Mouse (Mus musculus) gastrocnemius, postnatal 25 days (tissue): Measurements from ENCODE around the gene Barx2. TPM values are rescaled to one million over a fixed set of nuclear protein-coding genes. Genes with fewer than 3 reads are reported as not detected.

ENCODE experiments used
- DNase-seq: peaks from one replicate; pipeline ENCODE4 v3.0.0; 2022
- total RNA-seq, 2 experiments: library from RNA; stranded (reverse); gene quantifications; 1 replicate in 1 of 2; 2 replicates in 1 of 2; pipeline ENCODE4 v1.2.3; 2021

The Barx2 gene
- total RNA-seq, 2 experiments from 2014 or later = 3.1 to 18.7 TPM

GRCm38 (mm10) chr9:31888333-31888732, 24.9 kb downstream of the Barx2 start:
- DNase-seq = no peak

GRCm38 (mm10) chr9:31886258-31886657, 27.0 kb downstream of the Barx2 start:
- DNase-seq = no peak

GRCm38 (mm10) chr9:31882376-31882775, 30.9 kb downstream of the Barx2 start:
- no peak for DNase-seq

GRCm38 (mm10) chr9:31875556-31875955, 37.7 kb downstream of the Barx2 start:
- no peak for DNase-seq

- DNase-seq = no peak
Measured at GRCm38 (mm10) chr9:31874236-31874635, 39.0 kb downstream of the Barx2 start.

- DNase-seq = no peak
Measured at GRCm38 (mm10) chr9:31871410-31871809, 41.9 kb downstream of the Barx2 start.

GRCm38 (mm10) chr9:31868823-31869460, 44.3 kb downstream of the Barx2 start:
- no peak for DNase-seq

- DNase-seq = no peak
Measured at GRCm38 (mm10) chr9:31863830-31864229, 49.4 kb downstream of the Barx2 start.

GRCm38 (mm10) chr9:31859446-31859845, 53.8 kb downstream of the Barx2 start:
- DNase-seq = no peak

GRCm38 (mm10) chr9:31858720-31859340, 54.4 kb downstream of the Barx2 start:
- DNase-seq = no peak

- DNase-seq = no peak
Measured at GRCm38 (mm10) chr9:31857512-31857911, 55.8 kb downstream of the Barx2 start.

GRCm38 (mm10) chr9:31856437-31856836, 56.8 kb downstream of the Barx2 start:
- no peak for DNase-seq

GRCm38 (mm10) chr9:31855668-31856067, 57.6 kb downstream of the Barx2 start:
- no peak for DNase-seq

GRCm38 (mm10) chr9:31851710-31852109, 61.6 kb downstream of the Barx2 start:
- DNase-seq = no peak

GRCm38 (mm10) chr9:31850706-31851105, 62.6 kb downstream of the Barx2 start:
- DNase-seq = no peak

- DNase-seq = no peak
Measured at GRCm38 (mm10) chr9:31849387-31849786, 63.9 kb downstream of the Barx2 start.

GRCm38 (mm10) chr9:31844614-31845013, 68.6 kb downstream of the Barx2 start:
- no peak for DNase-seq

GRCm38 (mm10) chr9:31841108-31841815, 72.0 kb downstream of the Barx2 start:
- no peak for DNase-seq

GRCm38 (mm10) chr9:31840571-31840970, 72.7 kb downstream of the Barx2 start:
- no peak for DNase-seq

- DNase-seq = no peak
Measured at GRCm38 (mm10) chr9:31840037-31840436, 73.2 kb downstream of the Barx2 start.

- DNase-seq = no peak
Measured at GRCm38 (mm10) chr9:31839106-31840027, 73.9 kb downstream of the Barx2 start.

- no peak for DNase-seq
Measured at GRCm38 (mm10) chr9:31838047-31838446, 75.2 kb downstream of the Barx2 start.
